26 mouse cellular contexts compared by ENCODE assay signal in genomic region chr2:148900305-148900704, GRCm38 (mm10). TPM values are rescaled to one million over a fixed set of nuclear protein-coding genes. Genes with fewer than 3 reads are reported as not detected.
DNase-seq lines count a peak whose midpoint lies in the region; ATAC-seq and TF ChIP-seq lines count a peak whose summit lies in the region.
"Had no signal": no experiment of that assay in that cellular context is flagged by ENCODE, and none has a peak within 500 bp of the region (broad histone marks: within the 10 kb centered on the region; RNA-seq: fewer than 3 reads in every experiment).

No protein-coding gene starts in this region.

- H3K27ac ChIP-seq in layer of hippocampus, adult 2 months: peak overlapping the region; percentile 58; the same call in 1 of the 2 replicates
- no peak overlapping the region for H3K27ac ChIP-seq in kidney, embryonic 14.5 days (ENCODE audit: low read depth, low read length)
- H3K27ac ChIP-seq: embryonic facial prominence, embryonic 12.5 days; forebrain, embryonic 15.5 days; heart, embryonic 10.5 days; heart, embryonic 15.5 days; hindbrain, embryonic 13.5 days; intestine, embryonic 15.5 days had no signal

- TF ChIP-seq POLR2A in myocyte (IDR thresholded peaks at IDR 0.05; ENCODE audit: insufficient read length, low read depth): no peak

- 58% methylated on average over 4 of the region's 4 CpGs for WGBS in kidney, embryonic 14.5 days

- no peak for DNase-seq in layer of hippocampus, adult 2 months (ENCODE audit: low spot score in 2 of 2)
- no peak for DNase-seq in layer of hippocampus, postnatal 10 days (ENCODE audit: low spot score in 2 of 2)
- DNase-seq in ES-CJ7 (ENCODE audit: low read depth, low spot score) (peak; percentile 13), ZHBTc4 (ENCODE audit: low read depth, low spot score) (peak; percentile 31)
- no peak for DNase-seq in adrenal gland, adult 2 months
- DNase-seq: adrenal gland, adult 8-10 months; adrenal gland, postnatal 36 days; cerebellum, adult 11-12 months; cerebellum, adult 9-10 months; cerebellum, postnatal 25 days; gastrocnemius, postnatal 36 days; heart, adult 18-20 months; heart, postnatal 14 days had no signal

- H3K4me3 ChIP-seq in layer of hippocampus, adult 2 months: no peak overlapping the region
- H3K4me3 ChIP-seq in myocyte: no peak overlapping the region
- no peak overlapping the region for H3K4me3 ChIP-seq in kidney, embryonic 14.5 days (ENCODE audit: low read length)
- H3K4me3 ChIP-seq: embryonic facial prominence, embryonic 12.5 days; forebrain, embryonic 15.5 days; heart, embryonic 10.5 days; heart, embryonic 15.5 days; hindbrain, embryonic 13.5 days; intestine, embryonic 15.5 days had no signal

- H3K36me3 ChIP-seq in myocyte (ENCODE audit: control insufficient read depth, insufficient read depth): no peaks in the 10 kb centered on the region
- H3K36me3 ChIP-seq in kidney, embryonic 14.5 days (ENCODE audit: control insufficient read depth, insufficient read depth, low read length): no peaks in the 10 kb centered on the region
- H3K36me3 ChIP-seq: embryonic facial prominence, embryonic 12.5 days; forebrain, embryonic 15.5 days; heart, embryonic 10.5 days; heart, embryonic 15.5 days; hindbrain, embryonic 13.5 days; intestine, embryonic 15.5 days had no signal

- H3K9me3 ChIP-seq in kidney, embryonic 14.5 days (ENCODE audit: control insufficient read depth, low read length): no peaks in the 10 kb centered on the region
- H3K9me3 ChIP-seq: embryonic facial prominence, embryonic 12.5 days; forebrain, embryonic 15.5 days; heart, embryonic 10.5 days; heart, embryonic 15.5 days; hindbrain, embryonic 13.5 days; intestine, embryonic 15.5 days had no signal

- no peak overlapping the region for H3K9ac ChIP-seq in kidney, embryonic 14.5 days (ENCODE audit: low read depth, low read length)
- H3K9ac ChIP-seq: embryonic facial prominence, embryonic 12.5 days; forebrain, embryonic 15.5 days; heart, embryonic 15.5 days; hindbrain, embryonic 13.5 days; intestine, embryonic 15.5 days had no signal

- no peak for ATAC-seq in kidney, embryonic 14.5 days (ENCODE audit: low FRiP score, low TSS enrichment)
- ATAC-seq: CD4-positive, CD25-positive, alpha-beta regulatory T cell, adult 4 months; forebrain, embryonic 15.5 days; intestine, embryonic 15.5 days had no signal

- TF ChIP-seq CTCF in layer of hippocampus, adult 2 months (conservative IDR thresholded peaks at IDR 0.05): no peak

- no peak overlapping the region for H3K4me2 ChIP-seq in myocyte (ENCODE audit: low read depth)
- H3K4me2 ChIP-seq in kidney, embryonic 14.5 days (replicated peaks; ENCODE audit: low read depth, low read length): no peak overlapping the region
- H3K4me2 ChIP-seq: embryonic facial prominence, embryonic 12.5 days; forebrain, embryonic 15.5 days; heart, embryonic 15.5 days; hindbrain, embryonic 13.5 days; intestine, embryonic 15.5 days had no signal

- no peaks in the 10 kb centered on the region for H3K27me3 ChIP-seq in myocyte (ENCODE audit: control insufficient read depth, insufficient read depth, insufficient read length)
- H3K27me3 ChIP-seq in kidney, embryonic 14.5 days (ENCODE audit: control insufficient read depth, insufficient read depth, low read length): no peaks in the 10 kb centered on the region
- H3K27me3 ChIP-seq: embryonic facial prominence, embryonic 12.5 days; forebrain, embryonic 15.5 days; heart, embryonic 15.5 days; hindbrain, embryonic 13.5 days; intestine, embryonic 15.5 days had no signal

- H3ac ChIP-seq in myocyte (ENCODE audit: control insufficient read depth, insufficient read length): no peak overlapping the region

- no peaks in the 10 kb centered on the region for H3K79me2 ChIP-seq in myocyte (ENCODE audit: control insufficient read depth, insufficient read depth)

- no peaks in the 10 kb centered on the region for H3K4me1 ChIP-seq in kidney, embryonic 14.5 days (ENCODE audit: control insufficient read depth, insufficient read depth, low read length)
- H3K4me1 ChIP-seq: embryonic facial prominence, embryonic 12.5 days; forebrain, embryonic 15.5 days; heart, embryonic 15.5 days; hindbrain, embryonic 13.5 days; intestine, embryonic 15.5 days had no signal

TF ChIP-seq in myocyte, 11 proteins besides CTCF, POLR2A, EP300 and RAD21:
- TF ChIP-seq USF1 (IDR thresholded peaks at IDR 0.05; ENCODE audit: low read depth) (peak; percentile 68), POLR2AphosphoS2 (IDR thresholded peaks at IDR 0.05; ENCODE audit: insufficient read length, low read depth) (no peak), MYOG (IDR thresholded peaks at IDR 0.05; ENCODE audit: control insufficient read depth in 1 of 3, insufficient read depth in 1 of 3, insufficient read length in 2 of 3, low read depth in 2 of 3) (peak in 1 of 3 experiments; percentile 45), MAX (IDR thresholded peaks at IDR 0.05; ENCODE audit: low read depth) (no peak), E2F4 (IDR thresholded peaks at IDR 0.05; ENCODE audit: insufficient read depth) (no peak), REST (IDR thresholded peaks at IDR 0.05; ENCODE audit: insufficient read depth, insufficient read length) (no peak), TCF3 (IDR thresholded peaks at IDR 0.05; ENCODE audit: insufficient read length, low read depth) (no peak)

RNA-seq across cellular contexts. Expression of gene Cst3, which starts 24.8 kb away (rescaled TPM):
- total RNA-seq in layer of hippocampus, adult 2 months (2021): 1,000 to 10,000 TPM; 2,176 to 2,304 TPM
- total RNA-seq in layer of hippocampus, postnatal 10 days (2021): 1,000 to 10,000 TPM; 2,230 to 2,265 TPM
- 646 TPM for polyA plus RNA-seq in myocyte (2012; fragmentation: generic; extraction: Trizol)
- total RNA-seq in adrenal gland, adult 2 months (2021): 1,000 to 10,000 TPM in 1 of 2 experiments, 100 to 1,000 TPM in 1; 994 to 1,003 TPM
- polyA plus RNA-seq in adrenal gland, adult 2 months (2012; rRNA removed): 1,344 and 1,354 TPM in 2 replicates
- 391 and 459 TPM in 2 replicates for polyA plus RNA-seq in kidney, embryonic 14.5 days (2014; fragmentation: Nextera tagmentation; extraction: Ambion mirVana)

RNA-seq across cellular contexts. Expression of gene 9230104L09Rik, which starts 35.5 kb away (rescaled TPM):
- not detected for total RNA-seq in layer of hippocampus, adult 2 months (2021)
- total RNA-seq in layer of hippocampus, postnatal 10 days (2021): not detected
- polyA plus RNA-seq in myocyte (2012; fragmentation: generic; extraction: Trizol): not detected
- total RNA-seq in adrenal gland, adult 2 months (2021): 1 to 10 TPM in 1 of 2 experiments, not detected in 1; 1.7 TPM
- 0.19 TPM in 1 of 2 replicates, not detected in the other for polyA plus RNA-seq in adrenal gland, adult 2 months (2012; rRNA removed)
- not detected in 2 replicates for polyA plus RNA-seq in kidney, embryonic 14.5 days (2014; fragmentation: Nextera tagmentation; extraction: Ambion mirVana)
- total RNA-seq: adrenal gland, adult 8-10 months; hematopoietic stem cell, adult 5-6 weeks; MEL had no signal
- polyA plus RNA-seq: CD4-positive, CD25-positive, alpha-beta regulatory T cell, adult 4 months; cortical plate, adult 2 months; embryonic facial prominence, embryonic 12.5 days; forebrain, embryonic 11.5 days; forebrain, embryonic 15.5 days; heart, embryonic 10.5 days; hindbrain, embryonic 13.5 days; intestine, embryonic 15.5 days had no signal

Comparison
In these comparisons a context has a peak if more than half of its experiments do, and no peak if none do; other contexts are left out.
1. DNase-seq: peak in ES-CJ7 (single experiment) and ZHBTc4 (single experiment); none in layer of hippocampus, adult 2 months (0 of 2), layer of hippocampus, postnatal 10 days (0 of 2) and adrenal gland, adult 2 months (single experiment).